Mouse (Mus musculus) bone marrow, adult 2 months (tissue): ENCODE measurements around the gene Mbtps2.

ENCODE experiments used
- CTCF ChIP-seq: fragments of 200-500 bp; IDR thresholded peaks from 2 replicates; pipeline ENCODE4 v1.5.1; 2011; ENCODE audit warnings: low read length, control low read depth; ENCODE audit not compliant: control insufficient read depth, insufficient read depth
- POLR2A ChIP-seq: fragments of 200-500 bp; IDR thresholded peaks from 2 replicates; pipeline ENCODE4 v1.6.1; 2011; ENCODE audit warnings: low read depth, mild to moderate bottlenecking, control low read depth, low read length, borderline replicate concordance; ENCODE audit not compliant: control insufficient read depth

DNA sequence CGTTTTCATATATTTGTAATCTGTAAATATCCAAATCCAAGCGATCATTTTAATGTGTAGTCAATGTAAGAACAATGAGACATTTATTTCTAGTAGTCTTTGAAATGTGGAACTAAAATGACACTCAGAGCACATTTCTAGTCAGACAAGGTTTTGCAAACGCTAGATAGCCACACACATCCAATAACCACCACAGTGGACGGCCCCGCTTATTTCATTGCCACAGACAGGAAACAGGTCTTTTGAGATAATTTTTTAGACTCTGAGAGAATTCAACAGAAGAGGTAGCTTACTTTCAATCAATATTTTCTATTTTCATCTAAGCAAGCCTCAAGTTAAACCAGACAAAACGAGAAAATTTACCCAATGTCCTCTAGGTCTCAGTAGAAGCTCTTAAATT is 2.6 kb downstream of the Mbtps2 start:
- TF ChIP-seq CTCF (no peak), POLR2A (no peak)
